Mouse (Mus musculus): ENCODE measurements around the gene Tmem88. TPM values are rescaled to one million over a fixed set of nuclear protein-coding genes. Genes with fewer than 3 reads are reported as not detected.

The Tmem88 gene
- total RNA-seq, 2 experiments from 2014 or later: 2.9 to 3.8 TPM

GRCm38 (mm10) chr11:69422842-69423241 is 24.8 kb upstream of the Tmem88 start:
- no peak for TF ChIP-seq CTCF (IDR thresholded peaks at IDR 0.05)
- Histone ChIP-seq H3K27ac (no peak overlapping the region), H3K4me3 (no peak overlapping the region)
- intact Hi-C loops (cut with DNase I): no loop called here
- DNase-seq (ENCODE audit: extremely low spot score in 1 of 2, low spot score in 2 of 2): no peak

GRCm38 (mm10) chr11:69421131-69421977 is 23.3 kb upstream of the Tmem88 start:
- H3K27ac ChIP-seq: no peak overlapping the region
- no peak for TF ChIP-seq CTCF (IDR thresholded peaks at IDR 0.05)
- no peak for DNase-seq (ENCODE audit: extremely low spot score in 1 of 2, low spot score in 2 of 2)
- H3K4me3 ChIP-seq: no peak overlapping the region
- intact Hi-C loops (cut with DNase I): no loop called here

- intact Hi-C loops (cut with DNase I): no loop called here
- TF ChIP-seq CTCF (IDR thresholded peaks at IDR 0.05): no peak
Measured at GRCm38 (mm10) chr11:69420554-69421000, 22.5 kb upstream of the Tmem88 start.

GRCm38 (mm10) chr11:69419813-69420553 is 21.9 kb upstream of the Tmem88 start:
- no peak for DNase-seq (ENCODE audit: extremely low spot score in 1 of 2, low spot score in 2 of 2)
- peak overlapping the region; percentile 99; the same call in 1 of the 2 replicates for H3K27ac ChIP-seq
- intact Hi-C loops (cut with DNase I): loop anchor here (5.0 to 10.0 kb wide), 2 partner anchors 162 to 245 kb away; partner anchors contain the start of genes Cd68, Mpdu1, Trp53 and Wrap53
- H3K4me3 ChIP-seq: peak overlapping the region; percentile 57
- no peak for TF ChIP-seq CTCF (IDR thresholded peaks at IDR 0.05)

More at GRCm38 (mm10) chr11:69420554-69421000, 22.5 kb upstream of the Tmem88 start:
- peak overlapping the region; percentile 57; the same call in 1 of the 2 replicates for H3K4me3 ChIP-seq
- no peak overlapping the region for H3K27ac ChIP-seq
- DNase-seq (ENCODE audit: extremely low spot score in 1 of 2, low spot score in 2 of 2): no peak

GRCm38 (mm10) chr11:69419443-69419812 is 21.4 kb upstream of the Tmem88 start:
- DNase-seq (ENCODE audit: extremely low spot score in 1 of 2, low spot score in 2 of 2): no peak
- intact Hi-C loops (cut with DNase I): loop anchor here (5.0 to 10.0 kb wide), 2 partner anchors 163 to 245 kb away; partner anchors contain the start of genes Cd68, Mpdu1, Trp53 and Wrap53

GRCm38 (mm10) chr11:69418481-69419442 is 20.7 kb upstream of the Tmem88 start:
- no peak; the same call in 1 of the 2 replicates for TF ChIP-seq CTCF (IDR thresholded peaks at IDR 0.05)
- Histone ChIP-seq H3K27ac (peak overlapping the region; percentile 99), H3K4me3 (peak overlapping the region; percentile 57)
- intact Hi-C loops (cut with DNase I): loop anchor here (1.0 to 10.0 kb wide), 3 partner anchors 8 to 246 kb away; partner anchors contain the start of genes Cd68, Mpdu1, Trp53 and Wrap53
- DNase-seq (ENCODE audit: extremely low spot score in 1 of 2, low spot score in 2 of 2): peak; percentile 82 to 89

More at GRCm38 (mm10) chr11:69419443-69419812, 21.4 kb upstream of the Tmem88 start:
- Histone ChIP-seq H3K27ac (peak overlapping the region; percentile 99), H3K4me3 (peak overlapping the region; percentile 57)
- TF ChIP-seq CTCF (IDR thresholded peaks at IDR 0.05): peak; percentile 39

- peak; percentile 85 to 87 for DNase-seq (ENCODE audit: extremely low spot score in 1 of 2, low spot score in 2 of 2)
- peak overlapping the region; percentile 99 for H3K27ac ChIP-seq
- peak overlapping the region; percentile 57 for H3K4me3 ChIP-seq
- TF ChIP-seq CTCF (IDR thresholded peaks at IDR 0.05): no peak
- intact Hi-C loops (cut with DNase I): loop anchor here (1.0 to 10.0 kb wide), 4 partner anchors 7 to 247 kb away; partner anchors contain the start of genes Cd68, Mpdu1, Trp53 and Wrap53
Measured at GRCm38 (mm10) chr11:69417449-69418384, 19.7 kb upstream of the Tmem88 start.

- no peak for DNase-seq (ENCODE audit: extremely low spot score in 1 of 2, low spot score in 2 of 2)
- intact Hi-C loops (cut with DNase I): loop anchor here (2.0 to 10.0 kb wide), 3 partner anchors 52 to 248 kb away; partner anchors contain the start of genes Cd68, Mpdu1, Trp53 and Wrap53
- peak overlapping the region; percentile 57 for H3K4me3 ChIP-seq
- peak overlapping the region; percentile 99 for H3K27ac ChIP-seq
- no peak for TF ChIP-seq CTCF (IDR thresholded peaks at IDR 0.05)
Measured at GRCm38 (mm10) chr11:69416921-69417448, 19.0 kb upstream of the Tmem88 start.

- H3K27ac ChIP-seq: peak overlapping the region; percentile 36
- DNase-seq (ENCODE audit: extremely low spot score in 1 of 2, low spot score in 2 of 2): no peak
- intact Hi-C loops (cut with DNase I): loop anchor here (2.0 to 10.0 kb wide), 3 partner anchors 52 to 248 kb away; partner anchors contain the start of genes Cd68, Mpdu1, Trp53 and Wrap53
- TF ChIP-seq CTCF (IDR thresholded peaks at IDR 0.05): no peak
- H3K4me3 ChIP-seq: peak overlapping the region; percentile 57
Measured at GRCm38 (mm10) chr11:69416509-69416908, 18.5 kb upstream of the Tmem88 start.
